Mouse (Mus musculus) cerebellum, postnatal 25 days (tissue): ENCODE results near the gene Tapbp.

Source experiments
- DNase-seq, 2 experiments: peaks; one replicate each; pipeline ENCODE4 v3.0.0; 2021; ENCODE audit warnings: mixed read lengths in 2 of 2

Tapbp gene

DNA sequence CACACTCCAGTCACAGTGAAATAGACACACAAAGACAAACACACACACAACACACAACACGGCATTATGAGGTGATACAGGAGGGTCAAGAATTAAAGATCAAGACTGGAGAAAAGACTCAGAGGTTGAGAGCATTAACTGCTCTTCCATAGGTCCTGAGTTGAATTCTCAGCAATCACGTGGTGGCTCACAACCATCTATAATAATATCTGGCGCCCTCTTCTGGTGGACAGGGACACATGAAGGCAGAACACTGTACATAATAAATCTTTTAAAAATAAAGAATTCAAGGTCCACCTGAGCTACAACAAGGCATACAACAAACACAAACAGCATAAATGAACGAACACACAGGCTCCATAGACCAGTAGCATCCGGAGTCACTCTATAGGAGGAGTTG lies 53.2 kb downstream of the Tapbp start:
- no peak for DNase-seq

DNA sequence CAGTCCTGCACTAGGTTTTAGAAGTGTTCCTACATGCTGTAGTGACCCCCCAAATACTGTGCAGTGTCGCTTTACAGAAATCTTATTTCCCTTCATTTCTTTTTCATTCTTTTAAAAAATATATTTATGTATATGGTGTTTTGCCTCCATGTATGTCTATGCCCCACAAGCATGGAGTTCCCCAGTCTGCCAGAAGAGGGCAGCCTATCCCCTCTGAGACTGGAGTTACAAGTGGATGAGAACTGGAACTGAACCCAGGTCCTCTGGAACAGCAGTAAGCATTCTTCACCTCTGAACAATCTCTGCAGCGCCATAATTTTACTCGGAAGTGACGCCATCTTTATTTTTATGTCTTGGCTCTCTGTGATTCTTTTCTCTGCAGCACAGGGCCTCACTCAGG lies 53.7 kb downstream of the Tapbp start:
- no peak for DNase-seq

DNA sequence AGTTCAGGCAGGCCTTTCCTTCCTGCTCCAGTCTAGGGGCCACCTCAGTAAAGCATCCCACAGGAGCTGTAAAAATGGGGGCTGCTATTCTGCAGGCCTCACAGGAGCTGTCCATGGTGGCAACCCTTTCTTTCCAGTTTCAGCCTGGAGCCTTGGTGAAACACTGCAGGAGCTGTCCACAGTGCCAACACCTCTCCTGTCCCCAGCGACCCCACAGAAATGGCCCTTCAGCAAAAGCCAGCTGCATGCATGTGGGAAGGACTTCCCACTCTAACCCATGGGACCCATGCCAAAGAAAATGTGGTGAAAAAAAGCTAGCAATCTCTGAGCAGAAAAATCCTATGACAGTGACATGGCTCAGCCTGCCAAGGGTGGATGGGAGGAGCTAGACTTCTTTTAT lies 57.0 kb downstream of the Tapbp start:
- no peak for DNase-seq

DNA sequence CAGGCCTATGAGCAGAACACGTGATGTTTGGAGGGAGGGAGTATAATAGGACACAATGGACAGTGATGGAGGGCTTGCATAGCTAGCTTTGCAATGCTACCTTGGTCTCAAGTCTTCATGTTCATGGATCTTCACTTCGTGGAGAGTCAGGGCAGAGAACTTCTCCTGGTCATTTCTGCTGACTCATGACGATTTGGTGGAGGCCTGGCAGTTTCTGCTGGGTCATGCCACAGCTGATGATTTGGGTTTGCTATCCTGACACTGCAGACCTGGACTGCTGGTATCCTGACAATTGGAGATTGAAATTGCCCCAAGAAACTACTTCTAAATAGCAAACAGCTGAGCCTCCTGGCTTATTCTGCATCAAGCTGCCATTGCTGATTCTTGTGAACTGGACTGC lies 57.9 kb downstream of the Tapbp start:
- DNase-seq, result no peak

DNA sequence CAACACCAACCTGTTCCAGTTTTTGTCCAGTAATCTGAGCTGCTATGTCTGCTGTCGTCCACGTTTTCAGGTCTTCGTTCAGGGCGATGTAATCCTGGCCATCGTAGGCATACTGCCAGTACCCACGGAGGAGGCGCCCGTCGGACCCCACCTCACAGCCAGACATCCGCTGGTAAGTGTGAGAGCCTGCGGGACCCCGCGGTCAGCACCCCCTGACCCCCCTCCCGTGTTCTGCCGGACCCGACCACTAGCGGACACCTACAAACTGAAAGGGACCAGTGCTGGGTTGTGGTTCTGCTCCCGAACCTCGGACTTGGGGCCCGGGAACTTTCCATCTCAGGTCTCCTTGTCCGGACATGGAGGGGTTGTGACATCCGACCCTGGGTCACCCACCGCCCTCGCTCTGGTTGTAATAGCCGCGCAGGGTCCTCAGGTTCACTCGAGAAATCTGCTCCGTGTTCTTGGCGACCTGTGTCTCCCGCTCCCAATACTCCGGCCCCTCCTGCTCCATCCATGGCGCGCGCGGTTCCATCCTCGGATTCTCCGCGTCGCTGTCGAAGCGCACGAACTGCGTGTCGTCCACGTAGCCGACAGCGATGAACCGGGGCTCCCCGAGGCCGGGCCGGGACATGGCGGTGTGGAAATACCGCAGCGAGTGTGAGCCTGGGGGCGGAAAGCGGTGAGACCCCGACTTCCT lies 62.3 kb downstream of the Tapbp start:
- DNase-seq, result peak in 1 of 2 experiments; percentile 35

DNA sequence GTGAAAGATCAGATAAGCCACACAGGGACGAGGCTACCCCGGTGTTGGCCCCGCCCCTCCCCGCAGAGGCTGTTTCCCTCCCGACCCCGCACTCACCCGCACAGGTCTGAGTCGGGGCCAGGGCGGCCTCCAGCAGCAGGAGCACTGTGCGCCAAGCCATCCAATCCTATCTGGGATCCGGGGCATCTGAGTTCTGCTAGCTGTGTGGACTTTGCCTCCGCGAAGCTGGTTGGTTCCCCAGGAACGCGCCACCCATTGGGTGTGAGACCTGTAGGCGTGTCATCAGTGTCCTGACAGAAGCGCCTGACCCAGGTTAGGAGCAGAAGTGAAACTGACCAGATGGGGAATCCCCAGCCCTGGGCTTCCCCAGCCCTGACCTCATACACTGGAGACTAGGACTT lies 62.9 kb downstream of the Tapbp start:
- DNase-seq, result peak; percentile 77 to 82
